Mouse (Mus musculus) kidney, postnatal 10 days (tissue): ENCODE results near the gene Gm11596.
"Not testable (repeated sequence)": the region's sequence is repeated elsewhere in the genome, so short reads cannot be mapped to it uniquely, and the experiment has no call there.

Experiments
- DNase-seq: peaks from one replicate; pipeline ENCODE4 v3.0.0; 2021; ENCODE audit warnings: mixed read lengths

Gene Gm11596

DNA sequence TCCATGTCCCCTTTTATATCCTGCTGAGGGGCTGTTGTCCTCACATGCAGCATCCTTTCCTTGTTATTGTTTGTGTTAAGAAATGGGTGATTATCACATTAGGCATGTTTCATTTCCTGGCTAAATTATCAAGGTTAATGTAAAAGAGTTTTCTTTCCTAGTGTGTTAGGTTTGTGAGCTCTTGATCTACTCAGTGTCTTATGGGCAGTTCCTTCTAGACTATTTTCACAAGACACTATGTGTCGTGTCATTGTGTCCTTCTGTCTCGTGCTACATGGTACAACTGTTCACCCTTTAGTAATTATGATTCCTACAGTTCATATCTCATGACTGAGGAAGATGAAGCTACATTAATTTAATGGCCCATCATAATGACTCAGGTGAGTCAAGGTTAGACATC, at the start of gene Gm11596:
Gm11596 (minus strand) TSS at position 101 of the 400 bp plus-strand sequence.
- DNase-seq: no peak

- DNase-seq: no peak
Observed at GRCm38 (mm10) chr11:99842185-99842584, 48.9 kb upstream of the Gm11596 start.

DNA sequence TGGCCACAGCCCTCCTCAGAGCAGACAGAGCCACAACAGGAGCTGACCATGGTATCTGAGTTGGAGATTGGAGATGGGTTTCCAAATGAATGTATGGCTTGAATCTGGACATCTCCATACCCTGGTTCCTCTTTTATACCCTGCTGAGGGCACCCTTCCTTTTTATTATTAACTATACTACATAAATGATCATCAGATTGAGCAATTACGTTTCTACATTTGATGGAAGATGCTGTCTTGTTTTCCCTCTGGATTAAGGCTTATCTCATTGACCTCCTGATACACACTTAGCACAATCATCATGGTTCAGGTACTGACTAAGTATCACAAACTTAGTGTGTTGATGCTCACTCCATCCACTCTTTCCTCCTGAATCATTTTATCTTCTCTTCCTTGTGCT, 44.7 kb upstream of the Gm11596 start, which contains the start of gene 2300003K06Rik:
2300003K06Rik (minus strand) TSS at position 101 of the 400 bp plus-strand sequence.
- DNase-seq: no peak

DNA sequence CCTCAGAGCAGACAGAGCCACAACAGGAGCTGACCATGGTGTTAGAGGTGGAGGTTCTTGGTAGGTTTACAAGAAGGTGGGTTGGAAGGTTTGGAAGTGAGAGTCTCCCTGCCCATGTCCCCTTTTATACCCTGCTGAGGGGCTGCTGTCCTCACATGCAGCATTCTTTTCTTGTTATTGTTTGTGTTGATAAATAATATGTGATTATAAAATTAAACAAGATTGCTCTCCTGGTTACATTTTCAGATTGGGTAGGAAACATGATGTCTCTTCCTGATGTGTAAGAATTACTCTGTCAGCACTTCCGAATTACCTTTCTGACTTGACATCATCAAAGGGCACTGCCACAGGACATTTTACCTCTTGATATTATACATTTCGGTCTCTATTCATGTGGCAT, 22.3 kb upstream of the Gm11596 start, which contains the start of gene Gm11564:
Gm11564 (minus strand) TSS at position 101 of the 400 bp plus-strand sequence.
- DNase-seq: not testable (repeated sequence)

- not testable (repeated sequence) for DNase-seq
Observed at GRCm38 (mm10) chr11:99809792-99810191, 16.5 kb upstream of the Gm11596 start, which contains the start of gene Krtap4-13. Krtap4-13 (minus strand) TSS chr11:99809892.

DNA sequence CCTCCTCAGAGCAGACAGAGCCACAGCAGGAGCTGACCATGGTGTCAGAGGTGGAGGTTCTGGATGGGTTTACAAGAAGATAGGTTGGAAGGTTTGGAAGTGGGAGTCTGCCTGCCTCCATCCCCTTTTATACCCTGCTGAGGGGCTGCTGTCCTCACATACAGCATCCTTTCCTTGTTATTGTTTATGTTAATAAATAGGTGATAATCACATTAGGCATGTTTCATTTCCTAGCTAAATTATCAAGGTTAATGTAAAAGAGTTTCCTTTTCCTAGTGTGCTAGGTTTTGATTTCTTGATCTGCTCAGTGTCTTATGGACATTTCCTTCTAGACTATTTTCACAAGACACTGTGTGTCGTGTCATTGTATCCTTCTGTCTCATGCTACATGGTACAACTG, 11.1 kb upstream of the Gm11596 start, which contains the start of gene Gm11554:
Gm11554 (minus strand) TSS at position 101 of the 400 bp plus-strand sequence.
- DNase-seq: not testable (repeated sequence)

DNA sequence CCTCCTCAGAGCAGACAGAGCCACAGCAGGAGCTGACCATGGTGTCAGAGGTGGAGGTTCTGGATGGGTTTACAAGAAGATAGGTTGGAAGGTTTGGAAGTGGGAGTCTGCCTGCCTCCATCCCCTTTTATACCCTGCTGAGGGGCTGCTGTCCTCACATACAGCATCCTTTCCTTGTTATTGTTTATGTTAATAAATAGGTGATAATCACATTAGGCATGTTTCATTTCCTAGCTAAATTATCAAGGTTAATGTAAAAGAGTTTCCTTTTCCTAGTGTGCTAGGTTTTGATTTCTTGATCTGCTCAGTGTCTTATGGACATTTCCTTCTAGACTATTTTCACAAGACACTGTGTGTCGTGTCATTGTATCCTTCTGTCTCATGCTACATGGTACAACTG, 5.6 kb upstream of the Gm11596 start, which contains the start of gene Gm11569:
Gm11569 (minus strand) TSS at position 101 of the 400 bp plus-strand sequence.
- not testable (repeated sequence) for DNase-seq

DNA sequence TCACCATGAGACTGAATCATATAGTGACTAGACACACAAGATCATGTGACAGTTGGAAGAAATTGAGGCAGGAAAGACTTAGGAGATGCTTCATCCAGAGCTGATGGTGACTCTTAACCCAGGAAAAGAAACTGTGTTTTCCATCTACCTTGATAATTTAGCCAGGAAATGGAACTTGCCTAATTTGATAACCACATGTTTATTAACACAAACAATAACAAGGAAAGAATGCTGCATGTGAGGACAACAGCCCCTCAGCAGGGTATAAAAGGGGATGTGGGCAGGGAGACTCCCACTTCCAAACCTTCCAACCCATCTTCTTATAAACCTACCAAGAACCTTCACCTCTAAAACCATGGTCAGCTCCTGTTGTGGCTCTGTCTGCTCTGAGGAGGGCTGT, 8.4 kb downstream of the Gm11596 start, which contains the start of gene Krtap4-9:
Krtap4-9 (plus strand) TSS at position 301 of the 400 bp plus-strand sequence.
- DNase-seq: not testable (repeated sequence)

GRCm38 (mm10) chr11:99780604-99781003, 12.7 kb downstream of the Gm11596 start, which contains the start of gene Krtap4-8:
Krtap4-8 (minus strand) TSS chr11:99780704.
- no peak for DNase-seq

- DNase-seq: no peak
Observed at GRCm38 (mm10) chr11:99778401-99778800, 14.9 kb downstream of the Gm11596 start.

GRCm38 (mm10) chr11:99772813-99773212, 20.5 kb downstream of the Gm11596 start, which contains the start of gene Gm11595:
Gm11595 (minus strand) TSS chr11:99772913.
- DNase-seq: not testable (repeated sequence)

DNA sequence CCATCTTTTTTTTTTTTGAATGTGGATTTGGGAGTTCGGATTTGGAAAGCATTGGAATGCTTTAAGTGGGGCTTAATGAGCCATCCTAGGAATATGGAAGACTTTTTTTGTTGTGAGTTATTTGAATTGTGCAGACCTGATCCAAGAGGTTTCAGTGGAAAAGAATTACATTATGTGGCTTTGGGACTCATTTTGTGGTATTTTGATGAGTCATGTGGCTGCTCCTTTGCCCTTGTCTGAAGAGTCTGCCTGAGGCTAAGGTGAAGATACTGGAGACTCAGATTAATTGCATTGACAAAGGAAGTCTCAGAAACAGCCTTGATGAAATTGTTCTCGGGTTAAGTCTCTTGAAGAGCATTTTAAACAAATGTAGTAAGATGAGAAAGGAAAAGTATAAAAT, 24.9 kb downstream of the Gm11596 start:
- no peak for DNase-seq

DNA sequence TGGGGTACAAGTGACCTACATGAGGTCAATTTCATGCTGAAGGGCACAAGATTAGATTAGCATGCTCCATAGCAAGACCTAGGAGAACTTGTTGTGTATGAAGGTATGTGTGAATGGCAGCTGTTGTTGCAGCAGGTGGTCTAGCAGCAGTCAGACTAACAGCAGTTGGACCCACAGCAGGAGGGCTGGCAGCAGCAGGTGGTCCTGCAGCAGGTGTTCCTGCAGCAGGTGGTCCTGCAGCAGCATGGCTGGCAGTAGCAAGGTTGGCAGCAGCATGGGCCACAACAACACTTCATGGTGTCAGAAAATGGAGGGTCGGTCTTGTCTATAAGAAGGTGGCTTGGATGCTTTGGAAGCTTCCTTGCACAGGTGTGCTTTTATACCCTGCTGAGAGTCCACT, 34.4 kb downstream of the Gm11596 start:
- no peak for DNase-seq

GRCm38 (mm10) chr11:99743985-99744384, 49.3 kb downstream of the Gm11596 start:
- no peak for DNase-seq
